Mouse (Mus musculus) heart, postnatal 0 days (tissue): ENCODE measurements at regions not wholly inside any gene's neighbourhood (a gene's known extent, or its start where the extent isn't known, plus 50 kb on each side); places are given as distances from the start of the nearest gene placed in this dataset.
"Not testable (repeated sequence)": the region's sequence is repeated elsewhere in the genome, so short reads cannot be mapped to it uniquely, and the experiment has no call there.

Experiments
- CTCF ChIP-seq: IDR thresholded peaks from 2 replicates; pipeline ENCODE4 v1.5.1; 2016; ENCODE audit warnings: antibody characterized with exemption, control low read depth, low read depth
- EP300 ChIP-seq: IDR thresholded peaks from 2 replicates; pipeline ENCODE4 v1.6.1; 2016; ENCODE audit warnings: antibody characterized with exemption, low read depth

DNA sequence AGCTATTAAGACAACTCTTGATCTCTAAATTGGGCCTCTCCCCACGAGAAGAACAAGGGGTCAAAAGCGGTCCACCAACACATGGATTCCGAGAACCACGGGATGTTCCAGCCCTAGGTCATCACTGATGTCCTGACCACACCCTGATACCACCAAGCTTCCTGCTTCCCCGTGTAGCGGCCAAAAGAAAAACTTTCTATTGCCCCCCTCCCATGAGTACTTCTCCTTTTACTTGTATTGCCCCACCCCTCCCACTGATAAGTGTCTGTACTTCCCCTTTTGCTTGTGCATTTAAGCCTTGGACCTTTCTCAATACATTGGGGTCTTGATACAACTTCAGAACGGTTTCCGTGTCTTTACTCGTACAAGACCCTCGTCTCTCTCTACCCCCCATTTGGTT lies 68.7 kb upstream of the Rfc3 start:
- not testable (repeated sequence) for TF ChIP-seq CTCF, EP300
